Mouse (Mus musculus) naive thymus-derived CD4-positive, alpha-beta T cell, adult 5 months (primary cell): ENCODE results near the gene Rnd3. TPM values are rescaled to one million over a fixed set of nuclear protein-coding genes. Genes with fewer than 3 reads are reported as not detected.

Experiments used
- polyA plus RNA-seq: library from polyadenylated mRNA; unstranded; fragments of 100-300 nt; shearing (Covaris generic); gene quantifications from one replicate; pipeline ENCODE4 v1.2.1, GENCODE M21; 2017

Rnd3 gene
- polyA plus RNA-seq: not detected

DNA sequence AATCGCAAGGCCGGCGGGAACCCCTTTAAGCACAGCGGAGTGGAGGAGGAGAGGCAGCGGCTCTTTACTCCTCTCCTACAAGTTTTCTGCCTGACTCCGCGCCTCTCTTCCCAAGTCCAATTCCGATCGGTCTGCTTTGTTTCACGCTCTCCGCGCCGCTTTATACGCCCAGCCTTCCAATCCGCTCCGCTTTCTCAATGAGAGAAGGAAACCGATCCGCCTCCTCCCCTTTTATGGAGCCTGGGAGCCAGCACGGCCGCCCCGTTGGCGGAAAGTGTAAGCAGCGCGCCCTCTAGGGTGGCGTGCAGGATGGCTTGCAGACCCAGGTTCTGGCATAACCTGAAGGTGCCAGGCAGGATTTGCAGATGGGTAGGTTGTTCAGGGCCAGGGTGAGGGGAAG, at the start of gene Rnd3:
TSS of gene Rnd3 (minus strand) at position 137 of the 400 bp plus-strand sequence.

